Mouse (Mus musculus) gastrocnemius, postnatal 10 days (tissue): Measurements from ENCODE around the gene Olfr1258. TPM values are rescaled to one million over a fixed set of nuclear protein-coding genes. Genes with fewer than 3 reads are reported as not detected.
"Not testable (repeated sequence)": the region's sequence is repeated elsewhere in the genome, so short reads cannot be mapped to it uniquely, and the experiment has no call there.

Experiments
- DNase-seq: peaks from one replicate; pipeline ENCODE4 v3.0.0; 2021; ENCODE audit warnings: mixed read lengths
- long read RNA-seq, 2 experiments: library from polyadenylated mRNA; stranded (forward); transcript quantifications; one replicate each; pipeline ENCODE4 v2.0.0; 2021
- total RNA-seq, 2 experiments: library from RNA; stranded (reverse); gene quantifications; 2 replicates each; pipeline ENCODE4 v1.2.3; 2021

The Olfr1258 gene
- total RNA-seq = not detected
- long read RNA-seq, experiment 1 = 0 reads
- long read RNA-seq, experiment 2 = 0 reads

GRCm38 (mm10) chr2:89927009-89927408 lies at the start of gene Olfr1258:
Gene Olfr1258 (plus strand): TSS chr2:89927309.
- no peak for DNase-seq

- DNase-seq = no peak
Measured at GRCm38 (mm10) chr2:89878137-89878536, 49.0 kb upstream of the Olfr1258 start, which contains the start of gene Olfr1257. Gene Olfr1257 (plus strand): TSS chr2:89878437.

GRCm38 (mm10) chr2:89912616-89913015 lies 14.5 kb upstream of the Olfr1258 start:
- not testable (repeated sequence) for DNase-seq

GRCm38 (mm10) chr2:89948564-89948963 lies 21.5 kb downstream of the Olfr1258 start, which contains the start of gene Olfr1259:
Gene Olfr1259 (minus strand): TSS chr2:89948664.
- no peak for DNase-seq

- no peak for DNase-seq
Measured at GRCm38 (mm10) chr2:89974184-89974583, 47.1 kb downstream of the Olfr1258 start, which contains the start of gene Olfr1260. Gene Olfr1260 (plus strand): TSS chr2:89974340.

GRCm38 (mm10) chr2:89977709-89978108 lies 50.6 kb downstream of the Olfr1258 start:
- DNase-seq = no peak

Other genes with a start within 250 kb of the Olfr1258 start
- not detected for gene Olfr1252, start 202.3 kb upstream of the Olfr1258 start, total RNA-seq
- gene Olfr1253, start 170.2 kb upstream of the Olfr1258 start, total RNA-seq = not detected
- gene Olfr1254, start 133.7 kb upstream of the Olfr1258 start, total RNA-seq = not detected
- gene Olfr1255, start 115.3 kb upstream of the Olfr1258 start, total RNA-seq = not detected
- not detected for gene Olfr1256, start 85.8 kb upstream of the Olfr1258 start, total RNA-seq
- not detected for gene Olfr48, start 79.1 kb upstream of the Olfr1258 start, total RNA-seq
- gene Olfr1257, start 48.9 kb upstream of the Olfr1258 start, total RNA-seq = not detected
- not detected for gene Olfr1259, start 21.4 kb downstream of the Olfr1258 start, total RNA-seq
- gene Olfr1260, start 47.0 kb downstream of the Olfr1258 start, total RNA-seq = not detected
- gene Olfr1261, start 63.9 kb downstream of the Olfr1258 start, total RNA-seq = not detected
- gene Olfr1262, start 72.8 kb downstream of the Olfr1258 start, total RNA-seq = not detected
- gene Olfr1263, start 84.8 kb downstream of the Olfr1258 start, total RNA-seq = not detected
- gene Olfr1264, start 98.3 kb downstream of the Olfr1258 start, total RNA-seq = not detected
- not detected for gene Olfr1265, start 108.0 kb downstream of the Olfr1258 start, total RNA-seq
- not detected for gene Olfr140, start 136.3 kb downstream of the Olfr1258 start, total RNA-seq
- gene Olfr1269, start 194.1 kb downstream of the Olfr1258 start, total RNA-seq = not detected
- not detected for gene Olfr32, start 215.0 kb downstream of the Olfr1258 start, total RNA-seq
- gene Olfr1270, start 225.8 kb downstream of the Olfr1258 start, total RNA-seq = not detected